Mouse (Mus musculus) bone marrow, adult 2 months (tissue): ENCODE results near the gene Mmachc. TPM values are rescaled to one million over a fixed set of nuclear protein-coding genes. Genes with fewer than 3 reads are reported as not detected.

Experiments
- H3K27ac ChIP-seq: fragments of 200-500 bp; 2 replicates; pipeline ENCODE4 v1.5.1; 2012; ENCODE audit warnings: low read depth, mild to moderate bottlenecking, control low read depth, inconsistent platforms, low read length; ENCODE audit not compliant: control insufficient read depth, poor library complexity, insufficient read depth
- H3K4me1 ChIP-seq: fragments of 200-500 bp; 2 replicates; pipeline ENCODE4 v1.6.1; 2011; ENCODE audit warnings: low read length; ENCODE audit not compliant: control insufficient read depth, insufficient read depth
- H3K4me3 ChIP-seq: fragments of 200-500 bp; replicated peaks from 2 replicates; pipeline ENCODE3; 2011; ENCODE audit warnings: mild to moderate bottlenecking, low read depth, low read length, control low read depth; ENCODE audit not compliant: control insufficient read depth
- CTCF ChIP-seq: fragments of 200-500 bp; IDR thresholded peaks from 2 replicates; pipeline ENCODE4 v1.5.1; 2011; ENCODE audit warnings: low read length, control low read depth; ENCODE audit not compliant: control insufficient read depth, insufficient read depth
- POLR2A ChIP-seq: fragments of 200-500 bp; IDR thresholded peaks from 2 replicates; pipeline ENCODE4 v1.6.1; 2011; ENCODE audit warnings: low read depth, mild to moderate bottlenecking, control low read depth, low read length, borderline replicate concordance; ENCODE audit not compliant: control insufficient read depth
- WGBS: fragments of 180-500 bp; shearing (Covaris S2); methylation state at CpG from one replicate; pipeline ENCODE4 v1.1.7; 2018; 5-methylcytosine and 5-hydroxymethylcytosine counted together
- polyA plus RNA-seq: library from polyadenylated mRNA; stranded (reverse); fragments of >200 nt; gene quantifications from 2 replicates; pipeline ENCODE4 v1.2.4, GENCODE M21; 2011; ENCODE audit warnings: low replicate concordance; ENCODE audit not compliant: missing spikeins, insufficient read depth, insufficient read length

Gene Mmachc
- polyA plus RNA-seq, 1 experiment = 8.6 TPM

- 6% methylated on average over 9 of the region's 9 CpGs for WGBS
- Histone ChIP-seq H3K4me3 (peak overlapping the region; percentile 78), H3K27ac (no peak overlapping the region), H3K4me1 (no peaks in the 10 kb centered on the region; the same call in none of the 2 replicates)
- TF ChIP-seq POLR2A (no peak), CTCF (no peak)
Measured at GRCm38 (mm10) chr4:116707666-116708065, 540 bp downstream of the Mmachc start.

DNA sequence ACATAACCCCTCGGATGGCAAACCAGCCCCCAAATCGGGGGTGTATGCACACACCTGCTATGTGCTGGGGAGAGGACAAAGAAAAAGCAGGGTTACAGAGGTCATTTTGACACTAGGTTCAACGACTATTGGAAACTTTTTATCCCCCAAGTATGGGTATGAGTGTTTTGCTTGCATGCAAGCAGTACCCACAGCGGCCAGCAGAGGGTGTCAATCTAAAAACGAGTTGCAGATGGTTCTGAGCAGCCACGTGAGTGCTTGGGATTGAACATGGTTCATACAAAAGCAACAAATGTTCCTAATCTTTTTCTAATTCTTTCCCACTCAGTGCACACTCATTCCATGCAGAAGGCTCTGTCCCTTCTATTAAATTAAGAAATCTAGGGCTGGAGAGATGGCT, 4.4 kb downstream of the Mmachc start:
- WGBS = 31% methylated on average over 6 of the region's 6 CpGs
- H3K4me3 ChIP-seq = no peak overlapping the region
- H3K27ac ChIP-seq = no peak overlapping the region
- TF ChIP-seq CTCF = peak; percentile 75
- no peak for TF ChIP-seq POLR2A
- no peaks in the 10 kb centered on the region; the same call in 1 of the 2 replicates for H3K4me1 ChIP-seq

DNA sequence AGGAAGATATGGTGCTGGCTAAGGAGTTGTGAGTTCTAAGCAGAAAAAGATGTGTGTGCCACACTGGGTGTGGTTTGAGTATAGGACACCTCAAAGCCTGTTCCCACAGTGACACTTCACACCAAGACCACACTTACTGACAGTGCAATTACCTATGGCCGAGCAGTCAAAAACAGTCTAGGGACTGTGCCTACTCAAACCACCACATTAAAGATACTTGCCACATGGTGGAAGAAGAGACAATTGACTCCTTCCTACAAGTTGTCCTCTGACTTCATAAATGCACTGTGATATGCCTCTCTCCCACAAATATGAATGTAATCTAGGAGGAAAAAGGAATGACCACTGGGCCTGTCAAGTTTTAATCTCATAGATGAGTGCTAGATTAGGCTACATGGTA, 7.2 kb downstream of the Mmachc start:
- 87% methylated on average over 1 of the region's 1 CpGs for WGBS
- no peak for TF ChIP-seq CTCF
- TF ChIP-seq POLR2A = no peak
- no peak overlapping the region for H3K4me3 ChIP-seq
- no peaks in the 10 kb centered on the region; the same call in 1 of the 2 replicates for H3K4me1 ChIP-seq
- H3K27ac ChIP-seq = no peak overlapping the region

- no peak overlapping the region for H3K27ac ChIP-seq
- no peak overlapping the region for H3K4me3 ChIP-seq
- WGBS = 59% methylated on average over 2 of the region's 2 CpGs
- TF ChIP-seq POLR2A = no peak
- TF ChIP-seq CTCF = no peak
- no peaks in the 10 kb centered on the region for H3K4me1 ChIP-seq
Measured at GRCm38 (mm10) chr4:116698693-116699342, 9.4 kb downstream of the Mmachc start.

DNA sequence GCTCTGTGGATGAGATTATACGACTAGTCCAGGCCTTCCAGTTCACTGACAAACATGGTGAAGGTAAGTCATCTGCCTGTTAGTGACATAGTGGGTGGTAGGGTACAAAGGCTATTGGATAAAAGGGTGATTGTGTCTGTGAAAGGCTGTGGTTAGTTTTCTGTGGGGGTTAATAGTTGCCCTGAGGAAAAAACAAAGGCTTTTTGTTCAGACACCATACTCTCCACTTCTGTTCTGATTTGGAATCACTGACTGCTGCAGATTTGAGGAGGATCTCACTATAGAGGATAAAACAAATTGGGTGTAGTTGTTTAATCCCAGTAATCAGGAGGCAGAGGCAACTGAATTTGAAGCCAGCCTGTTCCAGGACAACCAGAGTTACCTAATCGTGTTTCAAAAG, 14.4 kb downstream of the Mmachc start:
- WGBS = 83% methylated on average over 2 of the region's 2 CpGs
- Histone ChIP-seq H3K4me3 (no peak overlapping the region), H3K27ac (no peak overlapping the region), H3K4me1 (no peaks in the 10 kb centered on the region)
- no peak for TF ChIP-seq CTCF
- no peak for TF ChIP-seq POLR2A

GRCm38 (mm10) chr4:116692146-116692545, 16.1 kb downstream of the Mmachc start:
- TF ChIP-seq CTCF (no peak), POLR2A (no peak)
- Histone ChIP-seq H3K4me3 (no peak overlapping the region), H3K27ac (no peak overlapping the region), H3K4me1 (no peaks in the 10 kb centered on the region)
- WGBS = 78% methylated on average over 2 of the region's 2 CpGs

DNA sequence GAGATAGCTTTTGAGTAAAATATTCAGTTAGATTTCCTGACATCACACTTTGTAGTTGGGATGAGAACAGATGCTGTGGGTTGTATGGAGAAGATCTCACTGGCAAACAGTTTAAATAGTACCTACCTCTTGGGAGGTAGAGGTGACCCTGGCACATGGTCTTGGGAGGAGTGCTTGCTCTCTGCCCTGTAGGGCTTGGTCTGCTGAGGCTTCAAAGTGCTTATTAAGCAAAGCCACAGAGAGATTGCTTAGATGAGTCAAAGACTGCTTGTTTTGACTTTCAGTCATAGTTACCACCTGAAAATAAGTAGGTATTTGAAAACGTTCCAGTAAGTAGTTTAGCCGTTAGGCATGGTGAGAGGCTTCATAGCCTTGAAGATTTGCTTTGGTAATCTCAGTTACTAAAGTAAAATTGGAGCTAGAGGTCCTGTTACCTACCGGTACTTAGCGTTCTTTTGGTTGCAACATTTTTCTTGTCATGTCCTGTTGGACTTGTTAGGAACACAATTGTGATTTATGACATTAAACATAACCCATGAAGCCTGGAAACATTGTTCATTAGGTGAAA, 18.8 kb downstream of the Mmachc start:
- Histone ChIP-seq H3K4me1 (no peaks in the 10 kb centered on the region; the same call in 1 of the 2 replicates), H3K27ac (no peak overlapping the region), H3K4me3 (no peak overlapping the region)
- TF ChIP-seq CTCF = no peak
- WGBS = 83% methylated on average over 4 of the region's 4 CpGs

DNA sequence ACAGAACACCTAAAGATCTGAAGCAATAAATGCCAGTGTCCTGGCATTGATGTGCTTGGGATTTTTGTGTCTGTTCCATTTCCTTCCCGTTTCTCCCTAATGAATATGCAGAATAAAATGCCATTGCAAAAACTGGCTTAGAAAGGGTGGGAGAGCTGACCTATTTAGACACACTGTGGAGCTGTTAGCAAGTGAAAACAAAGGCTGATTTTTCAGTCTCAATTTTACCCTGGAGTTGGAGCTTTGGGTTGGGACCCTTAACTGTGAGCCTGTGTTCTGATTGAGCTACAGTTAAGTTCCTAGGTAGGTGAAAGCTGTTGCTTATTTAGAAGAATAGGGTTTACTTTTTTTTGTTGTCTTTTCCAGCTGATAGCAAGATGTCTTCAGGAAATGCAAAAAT, 21.2 kb downstream of the Mmachc start:
- H3K27ac ChIP-seq = no peak overlapping the region
- H3K4me1 ChIP-seq = no peaks in the 10 kb centered on the region; the same call in 1 of the 2 replicates
- H3K4me3 ChIP-seq = no peak overlapping the region
- WGBS = 26% methylated on average over 1 of the region's 1 CpGs
- TF ChIP-seq POLR2A (no peak), CTCF (no peak)
